Mouse (Mus musculus): Measurements from ENCODE around the gene Scgb1b18.
"Not testable (repeated sequence)": the region's sequence is repeated elsewhere in the genome, so short reads cannot be mapped to it uniquely, and the experiment has no call there.

Gene Scgb1b18

GRCm38 (mm10) chr7:33185268-33185667, at the start of gene Scgb1b18:
TSS of gene Scgb1b18 (plus strand) at chr7:33185568.
- DNase-seq (ENCODE audit: low read depth, low spot score) = not testable (repeated sequence)

- not testable (repeated sequence) for DNase-seq (ENCODE audit: low read depth, low spot score)
These were observed 11.6 kb upstream of the Scgb1b18 start, which contains the start of gene Scgb2b18 for GRCm38 (mm10) chr7:33173764-33174163. TSS of gene Scgb2b18 (minus strand) at chr7:33173864.

Measured in CD4-positive, CD25-positive, alpha-beta regulatory T cell, adult 2 months (primary cell).